Mouse (Mus musculus) lung, postnatal 36 days (tissue): Measurements from ENCODE around the gene Poll.
A peak's percentile ranks its signal among the peaks of the same experiment; 100 is the strongest.

Experiments
- DNase-seq: peaks from one replicate; pipeline ENCODE4 v3.0.0; 2022; ENCODE audit warnings: mixed read lengths

Poll gene

DNA sequence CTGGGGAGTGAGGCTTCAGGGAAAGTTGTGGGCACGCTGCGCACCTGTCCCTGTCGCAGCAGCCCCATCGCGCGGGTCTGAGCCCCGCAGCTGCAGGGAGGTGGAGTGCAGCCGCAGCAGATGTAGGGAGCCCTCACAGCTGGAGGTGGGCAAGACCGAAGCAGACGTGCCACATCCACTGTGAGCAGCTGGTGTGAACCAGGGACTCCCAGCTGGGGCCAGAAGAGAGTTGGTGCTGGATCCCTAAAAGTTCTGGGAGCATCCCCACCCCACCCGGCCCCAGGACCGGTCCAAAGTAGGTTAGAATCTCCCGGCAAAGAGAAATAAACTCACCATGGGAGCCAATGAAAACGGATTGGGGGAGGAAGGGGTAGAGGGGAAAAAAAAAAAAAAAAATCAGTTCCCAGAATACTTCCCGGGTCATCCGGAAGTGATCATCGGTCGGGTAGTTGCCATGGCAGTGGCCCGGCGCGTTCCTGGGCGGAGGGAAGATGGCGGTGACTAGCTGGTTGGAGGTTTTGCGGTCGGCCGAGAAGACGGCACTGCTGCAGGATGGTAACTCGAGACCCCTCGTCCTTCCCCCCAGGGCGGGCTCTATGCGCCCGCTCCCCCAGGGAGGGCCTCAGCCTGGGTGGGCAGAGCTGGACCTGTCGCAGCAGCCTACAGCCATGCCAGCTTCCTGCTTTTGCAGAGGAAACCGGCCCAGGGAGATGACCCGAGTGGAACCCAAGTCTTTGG, at the start of gene Poll, which contains the start of gene Gm17018:
TSS of gene Poll (minus strand) at position 379 of the 738 bp plus-strand sequence.
TSS of gene Gm17018 (plus strand) at position 463 of the 738 bp plus-strand sequence.
- DNase-seq = peak; percentile 90

- DNase-seq = no peak
These were observed 48.5 kb upstream of the Poll start for GRCm38 (mm10) chr19:45608648-45609339.

DNA sequence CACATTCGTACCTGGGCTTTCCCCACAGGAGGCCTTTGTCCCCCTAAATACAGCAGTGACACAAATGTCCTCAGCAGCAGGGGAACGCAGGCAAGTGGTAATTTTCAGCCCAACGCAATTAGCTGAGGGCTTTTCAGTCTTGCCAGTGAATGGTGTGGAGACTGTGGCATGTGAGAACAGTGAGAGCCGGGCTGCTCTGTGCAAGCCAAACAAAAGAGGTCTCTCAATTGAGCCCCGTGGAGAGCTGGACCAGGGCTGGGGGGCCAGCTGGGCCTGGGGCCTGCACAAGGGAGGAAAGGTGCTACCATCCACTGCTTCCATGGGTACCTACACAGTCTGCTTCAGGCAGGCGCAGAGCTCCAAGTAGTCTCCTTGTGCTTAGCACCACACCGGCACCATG, 47.1 kb upstream of the Poll start:
- DNase-seq = no peak

DNA sequence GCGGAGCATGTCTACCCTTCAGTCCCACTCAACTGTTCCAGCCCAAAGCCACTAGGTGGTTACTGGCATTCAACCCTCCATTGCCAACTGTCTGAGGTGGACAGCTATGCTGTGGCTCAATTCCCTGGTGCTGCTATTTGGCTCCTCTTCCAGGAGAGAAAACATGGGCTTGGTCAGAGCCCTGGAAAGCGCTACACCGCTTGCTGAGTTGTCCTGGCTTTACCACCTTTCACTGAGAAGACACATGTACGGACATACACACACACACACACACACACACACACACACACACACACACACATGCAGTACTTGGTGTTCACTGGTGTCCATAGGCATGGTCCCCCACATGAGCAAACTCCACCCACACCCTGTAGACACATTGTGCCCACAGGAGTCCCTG, 46.4 kb upstream of the Poll start:
- no peak for DNase-seq

- DNase-seq = no peak
These were observed 42.3 kb upstream of the Poll start for GRCm38 (mm10) chr19:45602606-45603005.

DNA sequence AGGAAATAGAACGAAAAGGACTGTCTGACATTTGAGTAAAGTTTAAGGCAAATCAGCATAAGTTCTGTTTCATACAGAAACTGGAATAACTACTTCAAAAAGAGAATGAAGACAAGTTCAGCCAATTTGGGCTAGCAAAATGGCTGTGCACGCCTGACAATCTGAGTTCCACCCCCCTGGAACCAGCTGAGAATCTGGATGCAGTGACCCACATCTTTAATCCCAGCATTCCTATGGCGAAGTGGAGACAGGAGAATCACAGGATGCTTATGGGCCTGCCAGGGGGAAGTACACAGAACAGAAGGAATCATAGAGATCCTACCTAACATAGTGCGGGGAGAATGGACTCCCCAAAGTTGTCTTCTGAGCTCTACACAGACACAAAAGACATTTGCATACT, 36.8 kb upstream of the Poll start:
- DNase-seq = no peak

- no peak for DNase-seq
These were observed 36.1 kb upstream of the Poll start for GRCm38 (mm10) chr19:45596434-45596833.

- no peak for DNase-seq
These were observed 35.7 kb upstream of the Poll start for GRCm38 (mm10) chr19:45596019-45596418.

DNA sequence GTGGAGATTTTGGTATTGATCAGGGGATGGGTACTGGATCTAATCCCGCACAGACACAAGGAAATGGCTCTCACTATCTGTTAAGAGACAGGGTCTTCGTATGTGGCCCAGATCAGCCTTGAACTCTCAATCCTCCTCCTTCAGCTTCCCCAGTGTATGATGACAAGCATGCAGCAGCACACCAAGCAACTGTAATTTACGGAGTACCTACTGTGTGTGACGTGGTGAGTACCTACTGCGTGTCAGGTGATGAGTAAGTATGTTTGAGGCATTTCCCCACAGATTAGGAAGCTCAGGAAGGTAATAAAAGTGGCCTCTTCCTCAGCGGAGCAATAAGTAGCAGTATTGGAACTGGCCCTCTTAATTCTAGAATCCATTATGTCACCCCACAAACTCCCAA, 35.1 kb upstream of the Poll start:
- no peak for DNase-seq

- DNase-seq = no peak
These were observed 33.7 kb upstream of the Poll start for GRCm38 (mm10) chr19:45594079-45594478.

GRCm38 (mm10) chr19:45592916-45593315, 32.6 kb upstream of the Poll start:
- no peak for DNase-seq

DNA sequence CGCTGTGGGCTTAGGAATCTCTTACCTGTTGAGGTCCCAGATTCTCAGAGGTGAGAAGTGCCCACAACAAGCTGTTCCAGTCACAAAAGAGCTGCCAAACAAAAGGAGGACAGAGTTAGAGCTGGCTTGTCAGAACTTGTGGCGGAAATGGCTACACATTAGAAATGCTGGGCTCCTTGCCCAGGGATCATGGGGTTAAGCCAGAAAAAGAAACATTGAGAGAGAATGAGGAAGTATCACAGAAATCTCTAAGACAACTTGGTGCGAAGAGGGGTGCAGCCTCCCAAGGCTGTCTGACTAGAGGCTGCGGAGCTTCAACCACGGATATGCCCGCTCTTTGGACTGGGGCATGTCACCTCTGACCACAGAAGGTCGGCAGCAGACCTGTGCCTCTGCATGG, 31.4 kb upstream of the Poll start:
- peak; percentile 81 for DNase-seq

DNA sequence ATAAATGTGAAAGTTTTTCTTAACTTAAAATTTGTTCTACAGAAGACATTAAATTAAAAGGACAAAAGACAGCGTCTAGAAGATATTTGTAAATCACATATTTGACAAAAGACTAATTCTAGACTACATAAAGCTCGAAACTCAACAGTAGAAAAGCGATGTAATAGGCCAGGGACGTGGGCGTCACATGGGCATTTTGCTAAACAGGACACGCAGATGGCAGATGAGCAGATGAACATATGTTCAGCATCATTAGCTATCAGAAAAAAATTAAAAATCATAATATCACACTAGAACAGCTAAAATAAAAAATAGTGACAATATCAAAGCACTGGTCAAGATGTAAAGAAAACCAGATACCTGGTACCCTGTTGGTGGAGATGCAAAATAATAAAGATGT, 29.4 kb upstream of the Poll start:
- DNase-seq = no peak

- DNase-seq = no peak
These were observed 27.4 kb upstream of the Poll start for GRCm38 (mm10) chr19:45587509-45588292.

DNA sequence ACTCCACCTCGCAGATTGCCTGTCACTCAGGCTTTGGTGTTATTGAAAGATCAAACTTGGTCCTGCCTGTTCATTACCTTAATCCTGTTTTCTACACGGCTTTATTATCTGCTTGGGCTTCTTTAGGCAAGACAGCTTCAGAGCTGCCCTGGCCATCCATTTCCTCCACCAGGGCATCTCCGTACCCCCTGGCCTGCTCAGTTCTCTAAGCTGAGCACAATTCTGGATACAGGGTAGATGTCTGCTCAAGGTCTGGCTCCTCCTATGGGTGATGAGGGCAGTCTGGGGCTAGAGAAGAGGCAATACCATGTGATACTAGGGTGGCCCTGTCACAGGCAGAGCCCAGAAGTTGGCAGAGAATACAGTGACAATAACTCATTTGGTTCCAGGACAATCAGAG, 26.5 kb upstream of the Poll start:
- no peak for DNase-seq

GRCm38 (mm10) chr19:45584856-45585620, 24.7 kb upstream of the Poll start:
- no peak for DNase-seq

- DNase-seq = no peak
These were observed 22.8 kb upstream of the Poll start for GRCm38 (mm10) chr19:45583136-45583535.

GRCm38 (mm10) chr19:45582161-45582560, 21.8 kb upstream of the Poll start:
- no peak for DNase-seq

DNA sequence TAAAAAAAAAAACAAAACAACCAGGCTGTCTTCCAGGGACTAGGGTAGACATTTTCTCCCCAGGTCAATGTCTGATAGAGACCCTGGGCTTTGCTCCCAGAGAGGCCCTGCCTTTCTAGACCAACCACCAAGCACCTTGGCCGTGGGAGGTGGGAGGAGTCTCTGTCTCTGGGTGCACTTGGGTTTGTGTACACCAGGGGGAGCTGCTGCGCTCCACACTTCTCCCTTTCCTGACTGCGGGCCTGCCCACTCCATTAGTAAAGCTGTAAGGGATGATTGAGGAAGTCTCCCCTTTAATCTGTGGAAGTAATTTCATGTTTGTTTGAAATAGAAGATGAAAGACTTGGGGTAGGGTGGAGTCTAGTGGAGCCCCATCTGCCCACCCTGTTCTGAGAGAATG, 20.9 kb upstream of the Poll start:
- peak; percentile 68 for DNase-seq

DNA sequence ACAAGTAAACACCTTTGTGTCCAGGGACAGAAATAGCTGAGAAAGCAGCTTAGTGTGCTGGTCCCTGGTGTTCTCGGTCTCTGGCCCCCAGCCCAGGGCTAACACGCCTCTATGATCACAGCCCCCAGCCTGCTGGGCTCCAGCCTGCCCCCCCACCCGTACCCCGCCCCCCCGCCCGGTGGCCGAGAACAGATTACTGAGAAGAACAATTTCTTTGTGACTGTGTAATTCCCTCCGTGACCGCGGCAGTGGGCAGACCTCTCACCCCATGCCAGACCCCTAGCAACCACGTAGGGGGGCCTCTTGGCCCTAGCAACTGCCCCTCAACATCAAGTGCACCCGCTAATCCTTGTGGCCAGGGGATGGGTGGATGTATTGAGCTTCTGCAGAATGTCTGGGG, 19.9 kb upstream of the Poll start:
- no peak for DNase-seq

DNA sequence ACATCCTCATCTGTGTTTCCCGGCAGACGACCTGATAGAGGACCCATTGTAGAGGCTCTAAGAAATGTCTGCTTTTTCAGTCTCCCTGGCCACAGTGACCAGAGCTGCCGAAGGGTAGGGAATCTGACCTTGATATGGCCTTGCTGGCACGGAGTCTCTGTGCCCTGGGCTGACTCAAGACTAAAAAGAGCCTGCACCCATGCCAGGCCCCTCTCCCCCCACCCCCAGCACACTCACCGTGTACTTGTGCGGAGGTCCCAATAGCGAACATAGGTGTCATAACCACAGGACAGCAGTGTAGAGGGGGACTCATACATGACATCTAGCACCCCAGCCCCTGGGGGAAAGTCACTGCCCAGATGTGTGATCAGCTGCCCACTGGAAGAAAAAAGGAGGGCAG, 19.1 kb upstream of the Poll start:
- DNase-seq = no peak

DNA sequence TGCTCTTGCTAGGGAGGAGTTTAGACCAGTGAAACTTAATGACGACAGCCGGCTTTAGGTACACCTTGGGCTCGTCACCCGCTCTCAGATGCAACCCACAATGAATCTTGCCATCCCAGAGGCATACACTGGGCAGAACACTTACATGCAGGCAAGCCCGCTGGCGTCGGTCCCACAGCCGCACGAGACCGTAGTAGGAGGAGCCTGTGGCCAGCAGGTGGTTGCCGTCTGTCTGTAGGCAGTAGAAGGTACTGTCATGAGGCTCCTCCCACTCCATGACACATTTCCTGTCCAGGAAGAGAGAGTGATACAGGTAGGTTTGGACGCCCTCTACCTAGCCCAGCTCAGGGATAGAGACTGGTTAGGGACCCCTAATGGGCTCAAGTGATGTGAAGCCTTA, 18.6 kb upstream of the Poll start:
- DNase-seq = no peak
